Mouse (Mus musculus) heart, embryonic 10.5 days (tissue): Measurements from ENCODE around the gene Bclaf3. TPM values are rescaled to one million over a fixed set of nuclear protein-coding genes. Genes with fewer than 3 reads are reported as not detected.
"Not testable (repeated sequence)": the region's sequence is repeated elsewhere in the genome, so short reads cannot be mapped to it uniquely, and the experiment has no call there.

ENCODE experiments used
- DNase-seq: peaks from one replicate; pipeline ENCODE4 v3.0.0-alpha.2; 2017; ENCODE audit warnings: low spot score
- H3K27ac ChIP-seq: fragments of 300-500 bp; sonication (generic); 2 replicates; pipeline ENCODE4 v1.5.1; 2016; ENCODE audit warnings: mild to moderate bottlenecking
- H3K27me3 ChIP-seq: fragments of 300-500 bp; sonication (generic); 2 replicates; pipeline ENCODE4 v1.6.1; 2016; ENCODE audit warnings: mild to moderate bottlenecking; ENCODE audit not compliant: poor library complexity, insufficient read depth, severe bottlenecking
- H3K36me3 ChIP-seq: fragments of 300-500 bp; sonication (generic); 2 replicates; pipeline ENCODE4 v1.6.1; 2016; ENCODE audit warnings: mild to moderate bottlenecking, moderate library complexity
- H3K4me1 ChIP-seq: fragments of 300-500 bp; sonication (generic); 2 replicates; pipeline ENCODE4 v1.6.1; 2016; ENCODE audit warnings: mild to moderate bottlenecking
- H3K4me3 ChIP-seq: fragments of 300-500 bp; sonication (generic); 2 replicates; pipeline ENCODE4 v1.5.1; 2016; ENCODE audit warnings: mild to moderate bottlenecking, moderate library complexity
- H3K9me3 ChIP-seq: fragments of 300-500 bp; sonication (generic); 2 replicates; pipeline ENCODE4 v1.6.1; 2016; ENCODE audit warnings: mild to moderate bottlenecking, moderate library complexity
- WGBS: fragments of 180-500 bp; shearing (Covaris S2); methylation state at CpG from one replicate; pipeline ENCODE4 v1.1.7; 2016; 5-methylcytosine and 5-hydroxymethylcytosine counted together
- polyA plus RNA-seq: library from polyadenylated mRNA; unstranded; fragments of >200 nt; fragmentation: Nextera tagmentation; extraction: Ambion mirVana; gene quantifications from 2 replicates; pipeline ENCODE4 v1.2.1, GENCODE M21; 2016

The Bclaf3 gene
- polyA plus RNA-seq, 1 experiment from 2014 or later: 18.5 TPM

GRCm38 (mm10) chrX:159532811-159533462 lies 6.4 kb downstream of the Bclaf3 start:
- no peak for DNase-seq
- WGBS: 18% methylated on average over 53 of the region's 56 CpGs

GRCm38 (mm10) chrX:159541936-159542335 lies 15.4 kb downstream of the Bclaf3 start:
- WGBS: 86% methylated on average over 18 of the region's 18 CpGs
- Histone ChIP-seq H3K4me1 (no peaks in the 10 kb centered on the region), H3K36me3 (peaks cover 10% of the 10 kb centered on the region), H3K27ac (no peak overlapping the region), H3K27me3 (no peaks in the 10 kb centered on the region), H3K9me3 (no peaks in the 10 kb centered on the region), H3K4me3 (no peak overlapping the region)
- no peak for DNase-seq

More at GRCm38 (mm10) chrX:159532811-159533462, 6.4 kb downstream of the Bclaf3 start:
- Histone ChIP-seq H3K27ac (peak overlapping the region; percentile 87), H3K4me1 (no peaks in the 10 kb centered on the region), H3K27me3 (no peaks in the 10 kb centered on the region; the same call in 1 of the 2 replicates), H3K36me3 (no peaks in the 10 kb centered on the region), H3K4me3 (peak overlapping the region; percentile 72), H3K9me3 (no peaks in the 10 kb centered on the region)

- no peak for DNase-seq
- WGBS: 90% methylated on average over 5 of the region's 5 CpGs
- peaks cover 5% of the 10 kb centered on the region; the same call in 1 of the 2 replicates for H3K36me3 ChIP-seq
Observed at GRCm38 (mm10) chrX:159547093-159547492, 20.6 kb downstream of the Bclaf3 start.

GRCm38 (mm10) chrX:159584738-159585137 lies 58.2 kb downstream of the Bclaf3 start:
- 77% methylated on average over 7 of the region's 7 CpGs for WGBS
- not testable (repeated sequence) for H3K4me1 ChIP-seq, H3K9me3 ChIP-seq, H3K36me3 ChIP-seq, DNase-seq, H3K27me3 ChIP-seq, H3K4me3 ChIP-seq, H3K27ac ChIP-seq

More at GRCm38 (mm10) chrX:159547093-159547492, 20.6 kb downstream of the Bclaf3 start:
- H3K27me3 ChIP-seq: no peaks in the 10 kb centered on the region
- H3K9me3 ChIP-seq: no peaks in the 10 kb centered on the region
- H3K4me3 ChIP-seq: no peak overlapping the region
- H3K27ac ChIP-seq: no peak overlapping the region
- no peaks in the 10 kb centered on the region for H3K4me1 ChIP-seq

GRCm38 (mm10) chrX:159591633-159592032 lies 65.1 kb downstream of the Bclaf3 start:
- H3K9me3 ChIP-seq: no peaks in the 10 kb centered on the region
- no peak for DNase-seq

GRCm38 (mm10) chrX:159597502-159597901 lies 71.0 kb downstream of the Bclaf3 start:
- Histone ChIP-seq H3K36me3 (no peaks in the 10 kb centered on the region), H3K4me1 (no peaks in the 10 kb centered on the region), H3K27me3 (no peaks in the 10 kb centered on the region), H3K27ac (no peak overlapping the region), H3K9me3 (no peaks in the 10 kb centered on the region), H3K4me3 (no peak overlapping the region)
- WGBS: 70% methylated on average over 1 of the region's 1 CpGs
- no peak for DNase-seq

More at GRCm38 (mm10) chrX:159591633-159592032, 65.1 kb downstream of the Bclaf3 start:
- no peaks in the 10 kb centered on the region for H3K27me3 ChIP-seq
- H3K27ac ChIP-seq: no peak overlapping the region
- H3K4me3 ChIP-seq: no peak overlapping the region
- 69% methylated on average over 1 of the region's 1 CpGs for WGBS
- H3K36me3 ChIP-seq: peaks cover 3% of the 10 kb centered on the region; the same call in 1 of the 2 replicates
- no peaks in the 10 kb centered on the region for H3K4me1 ChIP-seq

- no peak overlapping the region for H3K27ac ChIP-seq
- H3K9me3 ChIP-seq: no peaks in the 10 kb centered on the region
- WGBS: 85% methylated on average over 2 of the region's 2 CpGs
- H3K4me3 ChIP-seq: no peak overlapping the region
- H3K27me3 ChIP-seq: no peaks in the 10 kb centered on the region
- no peaks in the 10 kb centered on the region for H3K36me3 ChIP-seq
- no peak for DNase-seq
- H3K4me1 ChIP-seq: no peaks in the 10 kb centered on the region
Observed at GRCm38 (mm10) chrX:159604832-159605231, 78.3 kb downstream of the Bclaf3 start.

- no peak for DNase-seq
Observed at GRCm38 (mm10) chrX:159606936-159607335, 80.4 kb downstream of the Bclaf3 start.

GRCm38 (mm10) chrX:159626208-159626906 lies 99.9 kb downstream of the Bclaf3 start:
- Histone ChIP-seq H3K4me3 (peak overlapping the region; percentile 67), H3K27ac (no peak overlapping the region; the same call in 1 of the 2 replicates), H3K36me3 (no peaks in the 10 kb centered on the region), H3K27me3 (peaks cover 16% of the 10 kb centered on the region; the same call in 1 of the 2 replicates), H3K9me3 (no peaks in the 10 kb centered on the region), H3K4me1 (peaks cover 6% of the 10 kb centered on the region; the same call in 1 of the 2 replicates)
- DNase-seq: no peak
- 21% methylated on average over 12 of the region's 12 CpGs for WGBS

More at GRCm38 (mm10) chrX:159606936-159607335, 80.4 kb downstream of the Bclaf3 start:
- Histone ChIP-seq H3K27ac (no peak overlapping the region), H3K4me3 (no peak overlapping the region), H3K4me1 (no peaks in the 10 kb centered on the region), H3K9me3 (no peaks in the 10 kb centered on the region), H3K27me3 (no peaks in the 10 kb centered on the region), H3K36me3 (no peaks in the 10 kb centered on the region)
- 43% methylated on average over 6 of the region's 6 CpGs for WGBS

- DNase-seq: peak; percentile 76
- Histone ChIP-seq H3K4me3 (peak within 1 kb of the TSS; percentile 67), H3K27me3 (peaks cover 16% of the 10 kb centered on the region; the same call in 1 of the 2 replicates), H3K4me1 (peaks cover 6% of the 10 kb centered on the region; the same call in 1 of the 2 replicates), H3K9me3 (no peaks in the 10 kb centered on the region), H3K27ac (peak within 1 kb of the TSS; percentile 79), H3K36me3 (no peaks in the 10 kb centered on the region)
- 16% methylated on average over 57 of the region's 60 CpGs for WGBS
Observed at GRCm38 (mm10) chrX:159626907-159627587, 100.6 kb downstream of the Bclaf3 start, which contains the start of gene Sh3kbp1. Gene Sh3kbp1, plus strand, starts transcription at chrX:159627272.

- peak overlapping the region; percentile 79 for H3K27ac ChIP-seq
- DNase-seq: peak; percentile 71
- WGBS: 12% methylated on average over 52 of the region's 56 CpGs
- peak overlapping the region; percentile 67 for H3K4me3 ChIP-seq
- H3K9me3 ChIP-seq: no peaks in the 10 kb centered on the region
- H3K27me3 ChIP-seq: peaks cover 16% of the 10 kb centered on the region; the same call in 1 of the 2 replicates
- H3K4me1 ChIP-seq: peaks cover 6% of the 10 kb centered on the region; the same call in 1 of the 2 replicates
- no peaks in the 10 kb centered on the region for H3K36me3 ChIP-seq
Observed at GRCm38 (mm10) chrX:159627588-159628566, 101.4 kb downstream of the Bclaf3 start.

GRCm38 (mm10) chrX:159628629-159629028 lies 102.1 kb downstream of the Bclaf3 start:
- Histone ChIP-seq H3K9me3 (no peaks in the 10 kb centered on the region), H3K36me3 (no peaks in the 10 kb centered on the region), H3K27ac (no peak overlapping the region), H3K4me1 (peaks cover 6% of the 10 kb centered on the region; the same call in 1 of the 2 replicates), H3K4me3 (peak overlapping the region; percentile 67), H3K27me3 (peaks cover 16% of the 10 kb centered on the region; the same call in 1 of the 2 replicates)
- WGBS: 52% methylated on average over 4 of the region's 4 CpGs
- no peak for DNase-seq
